Mouse (Mus musculus): ENCODE measurements around the gene Vmn1r203. TPM values are rescaled to one million over a fixed set of nuclear protein-coding genes. Genes with fewer than 3 reads are reported as not detected.

Gene Vmn1r203
- polyA plus RNA-seq (2017; shearing (Covaris generic)) = 0.17 TPM

GRCm38 (mm10) chr13:22517814-22518213 lies at the start of gene Vmn1r203:
TSS of gene Vmn1r203 (plus strand) at chr13:22518114.

DNA sequence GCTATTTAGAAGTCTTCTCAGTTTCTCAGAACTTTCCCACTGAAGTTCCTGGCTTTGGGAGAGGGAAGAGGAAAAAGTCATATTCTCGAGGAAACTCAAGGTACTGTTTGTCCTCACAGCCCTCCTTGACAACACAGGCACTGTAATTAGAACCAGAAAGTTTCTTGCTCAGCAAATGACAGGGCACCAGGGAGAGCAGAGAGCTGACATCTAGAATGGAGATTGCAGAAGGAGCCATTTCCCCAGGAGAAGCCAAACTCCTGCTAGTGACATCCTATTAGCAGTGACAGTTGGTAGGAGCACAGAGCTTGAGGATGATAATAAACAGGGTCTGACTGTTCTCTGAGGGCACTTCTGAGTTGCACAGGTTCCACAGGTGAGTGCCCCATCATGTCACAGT lies 46.3 kb upstream of the Vmn1r203 start, which contains the start of gene Vmn1r201:
Gene Vmn1r201, plus strand, starts transcription at position 301 of the 400 bp plus-strand sequence.

DNA sequence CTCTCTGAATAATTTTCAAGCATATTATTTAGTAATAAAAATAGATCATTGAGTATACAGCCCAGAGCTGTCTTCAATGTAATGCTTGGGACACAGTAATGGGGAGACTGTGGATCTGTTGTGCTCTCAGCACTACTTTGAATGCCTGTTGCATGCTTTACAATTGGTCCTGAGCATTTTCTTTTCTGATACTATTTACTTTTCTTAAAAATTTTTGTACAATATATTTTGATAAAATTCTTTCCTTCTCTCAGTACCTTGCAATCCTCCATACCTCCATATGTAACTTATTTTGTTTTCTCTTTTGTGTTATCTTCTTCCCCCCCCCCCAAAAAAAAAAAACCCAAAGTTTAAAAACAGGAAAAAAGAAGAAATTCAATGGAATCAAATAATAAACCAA lies 12.6 kb upstream of the Vmn1r203 start, which contains the start of gene Vmn1r202:
Gene Vmn1r202, minus strand, starts transcription at position 101 of the 400 bp plus-strand sequence.

DNA sequence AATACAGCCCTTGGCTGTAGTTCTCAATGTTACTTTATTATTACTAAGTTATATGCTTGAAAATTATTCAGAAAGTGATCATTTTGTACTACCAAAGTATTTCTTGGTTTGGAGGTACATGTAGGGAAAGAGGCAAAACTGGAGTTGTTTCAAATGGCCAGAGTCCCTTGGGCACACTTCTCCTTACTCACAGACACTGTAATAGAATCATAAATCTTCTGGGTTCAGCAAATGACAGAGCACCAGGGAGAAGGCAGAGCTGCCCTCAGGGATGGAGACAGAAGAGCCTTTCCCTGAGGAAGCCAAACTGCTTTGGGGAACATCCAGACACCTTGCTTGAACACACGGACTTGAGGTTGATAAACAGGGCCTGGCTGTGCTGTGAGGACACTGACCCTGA lies 35.0 kb downstream of the Vmn1r203 start, which contains the start of gene Vmn1r204:
Gene Vmn1r204, plus strand, starts transcription at position 301 of the 400 bp plus-strand sequence.

Other genes with a start within 250 kb of the Vmn1r203 start
- not detected for gene Vmn1r195, start 247.6 kb upstream of the Vmn1r203 start, polyA plus RNA-seq (2017; shearing (Covaris generic))
- gene Vmn1r196, start 228.2 kb upstream of the Vmn1r203 start, polyA plus RNA-seq (2017; shearing (Covaris generic)) = not detected
- 0.07 TPM for gene Vmn1r197, start 193.5 kb upstream of the Vmn1r203 start, polyA plus RNA-seq (2017; shearing (Covaris generic))
- gene Vmn1r198, start 167.8 kb upstream of the Vmn1r203 start, polyA plus RNA-seq (2017; shearing (Covaris generic)) = not detected
- not detected for gene Vmn1r199, start 138.3 kb upstream of the Vmn1r203 start, polyA plus RNA-seq (2017; shearing (Covaris generic))
- 0.04 TPM for gene Vmn1r200, start 127.7 kb upstream of the Vmn1r203 start, polyA plus RNA-seq (2017; shearing (Covaris generic))
- gene Vmn1r201, start 46.2 kb upstream of the Vmn1r203 start, polyA plus RNA-seq (2017; shearing (Covaris generic)) = 0.04 TPM
- 0.04 TPM for gene Vmn1r202, start 12.7 kb upstream of the Vmn1r203 start, polyA plus RNA-seq (2017; shearing (Covaris generic))
- not detected for gene Vmn1r204, start 35.1 kb downstream of the Vmn1r203 start, polyA plus RNA-seq (2017; shearing (Covaris generic))
- not detected for gene Vmn1r205, start 74.9 kb downstream of the Vmn1r203 start, polyA plus RNA-seq (2017; shearing (Covaris generic))
- gene Vmn1r206, start 106.1 kb downstream of the Vmn1r203 start, polyA plus RNA-seq (2017; shearing (Covaris generic)) = not detected
- not detected for gene Vmn1r207-ps, start 211.5 kb downstream of the Vmn1r203 start, polyA plus RNA-seq (2017; shearing (Covaris generic))